Mouse (Mus musculus) megakaryocyte, embryonic 14.5 days (primary cell): Measurements from ENCODE around the gene Hmcn1.

Experiments
- FLI1 ChIP-seq: IDR thresholded peaks from 2 replicates; pipeline ENCODE4 v1.6.1; 2012; ENCODE audit warnings: low read length, inconsistent platforms, mixed read lengths
- GATA1 ChIP-seq: IDR thresholded peaks from 3 replicates; pipeline ENCODE4 v1.6.1; 2012; ENCODE audit warnings: mixed read lengths, low read length, inconsistent platforms, borderline replicate concordance

DNA sequence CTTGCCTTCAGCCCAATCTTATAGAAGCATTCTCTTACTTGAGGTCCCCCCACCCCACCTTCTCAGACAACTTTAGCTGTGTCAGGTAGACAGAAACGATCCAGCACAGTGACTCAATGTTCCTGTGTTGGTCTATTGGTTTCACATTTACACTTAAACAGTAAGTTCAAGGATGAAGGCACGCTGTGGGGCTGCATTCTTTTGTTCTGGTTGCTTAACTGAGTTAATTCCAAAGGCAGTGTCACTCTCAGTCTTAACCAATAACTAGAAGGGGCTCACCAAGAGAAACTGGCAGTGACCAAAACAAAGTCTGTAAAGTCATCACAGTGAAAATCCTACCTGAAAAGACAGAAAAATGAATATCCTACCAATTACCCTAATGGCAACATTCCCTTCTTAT lies 44.3 kb downstream of the Hmcn1 start:
- no peak for TF ChIP-seq GATA1
- no peak for TF ChIP-seq FLI1
